Mouse (Mus musculus) megakaryocyte, adult 5-6 weeks (primary cell): ENCODE data around the gene Foxn3. TPM values are rescaled to one million over a fixed set of nuclear protein-coding genes. Genes with fewer than 3 reads are reported as not detected.

Experiments used
- ATAC-seq: 2 replicates; pipeline ENCODE4 v1.8.0; 2016; ENCODE audit warnings: mild to moderate bottlenecking, inconsistent platforms; ENCODE audit not compliant: poor library complexity, severe bottlenecking
- total RNA-seq, 2 experiments: library from RNA; stranded (forward) in 1 of 2; stranded (reverse) in 1 of 2; fragments of 153-499, 151-499 nt in 1 of 2; fragments of 221-1000, 200-1000 nt in 1 of 2; gene quantifications; 2 replicates each; pipeline versions ENCODE4 v1.2.3 to v1.2.4; 2015 to 2017

Gene Foxn3
- total RNA-seq, 2 experiments from 2014 or later, result 19.6 to 45.6 TPM

GRCm38 (mm10) chr12:99334026-99334425 lies 229.4 kb downstream of the Foxn3 start:
- no peak for ATAC-seq

- ATAC-seq, result no peak
Measured at GRCm38 (mm10) chr12:99333304-99333968, 229.9 kb downstream of the Foxn3 start.

- no peak for ATAC-seq
Measured at GRCm38 (mm10) chr12:99332144-99332807, 231.1 kb downstream of the Foxn3 start.

GRCm38 (mm10) chr12:99331341-99331947 lies 231.9 kb downstream of the Foxn3 start:
- 0 out of 2 replicates have a peak, but pooled peaks have one; percentile 19 for ATAC-seq

- no peak for ATAC-seq
Measured at GRCm38 (mm10) chr12:99330822-99331285, 232.5 kb downstream of the Foxn3 start.

GRCm38 (mm10) chr12:99329301-99330257 lies 233.8 kb downstream of the Foxn3 start:
- no peak for ATAC-seq

GRCm38 (mm10) chr12:99326157-99326556 lies 237.2 kb downstream of the Foxn3 start:
- peak; percentile 61 for ATAC-seq

- no peak for ATAC-seq
Measured at GRCm38 (mm10) chr12:99321633-99322431, 241.6 kb downstream of the Foxn3 start.

- no peak for ATAC-seq
Measured at GRCm38 (mm10) chr12:99320966-99321496, 242.4 kb downstream of the Foxn3 start.

GRCm38 (mm10) chr12:99319896-99320295 lies 243.5 kb downstream of the Foxn3 start:
- ATAC-seq, result peak; percentile 81

- ATAC-seq, result no peak
Measured at GRCm38 (mm10) chr12:99319171-99319570, 244.2 kb downstream of the Foxn3 start.

- no peak for ATAC-seq
Measured at GRCm38 (mm10) chr12:99315931-99316330, 247.5 kb downstream of the Foxn3 start.

- no peak for ATAC-seq
Measured at GRCm38 (mm10) chr12:99314817-99315216, 248.6 kb downstream of the Foxn3 start.

- no peak for ATAC-seq
Measured at GRCm38 (mm10) chr12:99311303-99311702, 252.1 kb downstream of the Foxn3 start.

- 0 out of 2 replicates have a peak, but pooled peaks have one; percentile 25 for ATAC-seq
Measured at GRCm38 (mm10) chr12:99309937-99310336, 253.4 kb downstream of the Foxn3 start.

- no peak for ATAC-seq
Measured at GRCm38 (mm10) chr12:99308541-99309089, 254.8 kb downstream of the Foxn3 start.

- no peak for ATAC-seq
Measured at GRCm38 (mm10) chr12:99306536-99307204, 256.7 kb downstream of the Foxn3 start.

GRCm38 (mm10) chr12:99305784-99306535 lies 257.4 kb downstream of the Foxn3 start:
- ATAC-seq, result peak; percentile 29
